Mouse (Mus musculus) heart, embryonic 11.5 days (tissue): ENCODE measurements around the gene Crip2. TPM values are rescaled to one million over a fixed set of nuclear protein-coding genes. Genes with fewer than 3 reads are reported as not detected.
A peak's percentile ranks its signal among the peaks of the same experiment; 100 is the strongest.

Source experiments
- ATAC-seq: fragments of 200-750 bp; cut with Nextera tagmentation; replicated peaks from 2 replicates; pipeline ENCODE4 v1.8.0; 2017; ENCODE audit warnings: moderate library complexity; ENCODE audit not compliant: insufficient number of reproducible peaks, low FRiP score, low TSS enrichment
- H3K27ac ChIP-seq: fragments of 300-500 bp; sonication (generic); 2 replicates; pipeline ENCODE4 v1.5.1; 2014; ENCODE audit warnings: mild to moderate bottlenecking, low read depth, low read length
- H3K27me3 ChIP-seq: fragments of 300-500 bp; sonication (generic); 2 replicates; pipeline ENCODE4 v1.6.1; 2014; ENCODE audit warnings: mild to moderate bottlenecking, low read length, mixed read lengths; ENCODE audit not compliant: control insufficient read depth, insufficient read depth
- H3K36me3 ChIP-seq: fragments of 300-500 bp; sonication (generic); 2 replicates; pipeline ENCODE4 v1.6.1; 2014; ENCODE audit warnings: mild to moderate bottlenecking, low read length, moderate library complexity, mixed read lengths; ENCODE audit not compliant: control insufficient read depth, insufficient read depth
- H3K4me1 ChIP-seq: fragments of 300-500 bp; sonication (generic); 2 replicates; pipeline ENCODE4 v1.6.1; 2014; ENCODE audit warnings: low read length; ENCODE audit not compliant: control insufficient read depth, insufficient read depth
- H3K4me2 ChIP-seq: fragments of 300-500 bp; sonication (generic); 2 replicates; pipeline ENCODE4 v1.6.1; 2014; ENCODE audit warnings: mild to moderate bottlenecking, moderate library complexity
- H3K4me3 ChIP-seq: fragments of 300-500 bp; sonication (generic); 2 replicates; pipeline ENCODE4 v1.5.1; 2014; ENCODE audit warnings: low read depth, low read length
- H3K9ac ChIP-seq: fragments of 300-500 bp; sonication (generic); 2 replicates; pipeline ENCODE4 v1.6.1; 2014; ENCODE audit warnings: mild to moderate bottlenecking, low read depth, low read length, moderate library complexity
- H3K9me3 ChIP-seq: fragments of 300-500 bp; sonication (generic); replicated peaks from 2 replicates; pipeline ENCODE4 v1.6.1; 2016; ENCODE audit warnings: low read length; ENCODE audit not compliant: control insufficient read depth
- WGBS: fragments of 180-500 bp; shearing (Covaris S2); extraction: QIAGEN DNeasy Blood & Tissue Kit; methylation state at CpG from one replicate; pipeline ENCODE4 v1.1.7; 2014; ENCODE audit not compliant: insufficient replicate concordance; 5-methylcytosine and 5-hydroxymethylcytosine counted together
- polyA plus RNA-seq: library from polyadenylated mRNA; unstranded; fragments of >200 nt; fragmentation: Nextera tagmentation; extraction: Ambion mirVana; gene quantifications from 2 replicates; pipeline ENCODE4 v1.2.1, GENCODE M21; 2014

Gene Crip2
- polyA plus RNA-seq, 1 experiment from 2014 or later = 1,118 TPM

DNA sequence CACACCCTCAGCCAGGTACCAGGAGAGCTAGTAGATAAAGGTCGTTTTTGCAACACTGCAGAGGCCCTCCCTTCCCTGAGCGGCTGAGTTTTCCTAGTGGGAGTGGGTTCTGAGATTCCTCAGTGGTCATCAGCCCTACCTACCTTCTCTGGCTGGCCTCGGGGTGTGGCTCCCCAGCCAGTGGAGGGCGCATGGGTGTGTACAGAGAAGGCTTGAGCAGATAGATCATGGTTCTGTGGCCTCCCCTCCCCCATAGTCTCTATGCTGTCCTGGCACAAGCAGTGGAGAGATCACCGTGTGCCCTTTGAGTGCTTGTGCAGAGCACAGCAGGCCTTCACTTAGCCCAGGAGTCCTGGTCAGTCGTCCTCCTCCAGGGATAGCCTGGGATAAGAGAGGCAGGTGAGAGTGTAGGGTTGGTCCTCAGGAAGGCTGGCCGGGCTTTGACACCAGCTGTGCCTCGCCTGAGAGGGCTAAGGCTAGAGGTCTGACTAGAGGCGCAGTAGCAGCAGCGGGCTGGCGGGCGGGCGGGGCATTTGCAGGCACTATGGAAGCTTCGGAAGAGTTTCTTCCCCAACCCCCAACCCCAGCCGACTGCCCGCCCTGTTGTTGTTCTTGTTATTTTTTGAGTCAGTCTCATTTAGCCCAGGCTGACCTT, 8.5 kb downstream of the Crip2 start:
- 30% methylated on average over 16 of the region's 16 CpGs for WGBS
- Histone ChIP-seq H3K36me3 (peaks cover 11% of the 10 kb centered on the region), H3K4me1 (peaks cover 56% of the 10 kb centered on the region), H3K9me3 (no peaks in the 10 kb centered on the region), H3K27me3 (no peaks in the 10 kb centered on the region), H3K4me2 (no peak overlapping the region), H3K27ac (no peak overlapping the region), H3K4me3 (no peak overlapping the region), H3K9ac (no peak overlapping the region)
- no peak for ATAC-seq

DNA sequence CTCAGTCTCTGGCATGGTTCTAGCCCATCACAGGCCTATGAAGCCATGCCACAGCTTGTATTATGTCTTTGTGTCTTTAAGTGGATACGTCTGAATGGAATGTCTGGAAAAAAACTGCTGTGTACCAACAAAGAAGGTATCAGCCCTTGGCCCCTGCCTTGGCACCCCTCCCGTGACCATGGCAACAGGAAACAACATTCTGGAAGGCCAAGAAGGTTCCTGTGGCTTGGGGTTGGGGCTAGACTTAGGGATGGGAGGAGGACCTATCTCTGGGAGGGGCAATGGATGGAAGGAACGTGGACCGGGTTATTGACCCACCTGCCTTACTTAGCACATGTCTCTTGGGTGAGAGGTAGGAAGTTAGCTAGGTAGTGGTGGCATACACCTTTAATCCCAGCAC, 9.3 kb downstream of the Crip2 start:
- Histone ChIP-seq H3K4me3 (no peak overlapping the region), H3K9ac (no peak overlapping the region), H3K27ac (no peak overlapping the region), H3K4me2 (no peak overlapping the region), H3K9me3 (no peaks in the 10 kb centered on the region), H3K4me1 (peaks cover 48% of the 10 kb centered on the region), H3K36me3 (peaks cover 9% of the 10 kb centered on the region), H3K27me3 (no peaks in the 10 kb centered on the region)
- WGBS = 66% methylated on average over 4 of the region's 4 CpGs
- no peak for ATAC-seq

DNA sequence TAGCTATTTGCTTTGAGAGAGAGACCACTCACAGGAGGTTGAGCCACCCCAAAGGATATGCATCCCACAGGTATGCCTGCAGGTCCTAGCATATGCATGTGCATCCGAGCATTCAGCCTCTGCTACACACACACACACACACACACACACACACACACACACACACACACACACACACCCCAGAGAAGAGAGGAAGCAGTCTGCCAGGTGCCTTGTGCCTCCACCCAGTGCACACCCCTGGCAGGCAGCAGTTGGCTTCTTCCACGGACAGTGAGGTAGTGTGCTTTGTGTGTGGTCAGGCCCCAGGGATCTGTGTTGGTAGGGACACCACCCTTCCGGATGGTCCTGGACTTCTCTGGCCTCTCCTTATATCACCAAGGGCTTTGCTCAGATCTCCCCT, 9.9 kb downstream of the Crip2 start:
- no peak overlapping the region for H3K27ac ChIP-seq
- H3K4me1 ChIP-seq = peaks cover 45% of the 10 kb centered on the region
- H3K9ac ChIP-seq = no peak overlapping the region
- WGBS = 73% methylated on average over 3 of the region's 3 CpGs
- H3K4me2 ChIP-seq = no peak overlapping the region
- no peaks in the 10 kb centered on the region for H3K27me3 ChIP-seq
- H3K4me3 ChIP-seq = no peak overlapping the region
- H3K9me3 ChIP-seq = no peaks in the 10 kb centered on the region
- ATAC-seq = no peak
- peaks cover 5% of the 10 kb centered on the region for H3K36me3 ChIP-seq

DNA sequence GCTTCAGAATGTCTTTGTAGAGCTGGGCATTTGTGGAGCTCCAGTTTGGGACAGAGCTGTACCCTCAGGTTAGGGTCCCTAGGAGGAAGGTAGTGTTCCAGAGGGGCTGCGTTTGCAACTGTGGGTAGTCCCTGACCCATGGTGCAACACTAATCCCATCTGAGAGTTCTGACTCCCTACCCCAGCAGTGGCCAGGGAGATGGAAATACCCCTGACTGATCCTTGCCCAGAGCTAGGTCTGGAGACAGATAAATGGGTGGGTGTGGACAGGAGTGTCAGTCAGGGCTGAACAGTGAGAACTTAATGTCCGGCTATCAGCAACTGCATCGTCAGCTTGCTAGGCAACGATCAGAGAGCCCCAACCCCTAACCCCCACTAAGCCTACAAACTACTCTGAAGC, 10.6 kb downstream of the Crip2 start:
- peaks cover 47% of the 10 kb centered on the region for H3K4me1 ChIP-seq
- WGBS = 61% methylated on average over 4 of the region's 4 CpGs
- H3K36me3 ChIP-seq = no peaks in the 10 kb centered on the region
- H3K9me3 ChIP-seq = no peaks in the 10 kb centered on the region
- H3K4me2 ChIP-seq = peak overlapping the region; percentile 83; the same call in 1 of the 2 replicates
- ATAC-seq = no peak
- H3K27me3 ChIP-seq = no peaks in the 10 kb centered on the region
- no peak overlapping the region for H3K27ac ChIP-seq
- H3K4me3 ChIP-seq = no peak overlapping the region
- no peak overlapping the region for H3K9ac ChIP-seq

DNA sequence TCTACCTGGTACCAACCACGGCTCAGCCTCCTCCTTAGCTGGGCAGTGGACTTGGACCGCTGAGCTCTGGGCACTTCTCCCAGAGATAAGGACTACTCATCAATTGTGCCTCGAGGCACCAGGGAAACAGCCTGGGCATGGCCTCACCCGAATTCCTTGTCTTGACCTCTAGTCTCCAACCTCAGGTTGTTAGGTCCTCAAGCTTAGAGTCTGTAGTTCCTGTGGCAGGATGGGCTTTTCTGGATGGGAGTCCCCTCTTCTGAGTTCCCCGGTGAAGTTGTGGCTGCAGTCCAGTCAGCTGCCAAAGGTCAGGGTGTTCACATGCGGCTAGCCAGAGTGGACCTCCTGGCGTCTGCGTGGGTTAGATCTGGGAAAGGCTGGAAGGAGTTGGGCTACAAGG, 11.0 kb downstream of the Crip2 start:
- no peak for ATAC-seq
- Histone ChIP-seq H3K36me3 (no peaks in the 10 kb centered on the region), H3K4me1 (peaks cover 44% of the 10 kb centered on the region), H3K9ac (no peak overlapping the region), H3K27me3 (no peaks in the 10 kb centered on the region), H3K4me3 (0 out of 2 replicates have a peak overlapping the region, but pooled peaks have one; percentile 59), H3K9me3 (no peaks in the 10 kb centered on the region), H3K27ac (no peak overlapping the region), H3K4me2 (peak overlapping the region; percentile 83)
- 57% methylated on average over 8 of the region's 8 CpGs for WGBS

DNA sequence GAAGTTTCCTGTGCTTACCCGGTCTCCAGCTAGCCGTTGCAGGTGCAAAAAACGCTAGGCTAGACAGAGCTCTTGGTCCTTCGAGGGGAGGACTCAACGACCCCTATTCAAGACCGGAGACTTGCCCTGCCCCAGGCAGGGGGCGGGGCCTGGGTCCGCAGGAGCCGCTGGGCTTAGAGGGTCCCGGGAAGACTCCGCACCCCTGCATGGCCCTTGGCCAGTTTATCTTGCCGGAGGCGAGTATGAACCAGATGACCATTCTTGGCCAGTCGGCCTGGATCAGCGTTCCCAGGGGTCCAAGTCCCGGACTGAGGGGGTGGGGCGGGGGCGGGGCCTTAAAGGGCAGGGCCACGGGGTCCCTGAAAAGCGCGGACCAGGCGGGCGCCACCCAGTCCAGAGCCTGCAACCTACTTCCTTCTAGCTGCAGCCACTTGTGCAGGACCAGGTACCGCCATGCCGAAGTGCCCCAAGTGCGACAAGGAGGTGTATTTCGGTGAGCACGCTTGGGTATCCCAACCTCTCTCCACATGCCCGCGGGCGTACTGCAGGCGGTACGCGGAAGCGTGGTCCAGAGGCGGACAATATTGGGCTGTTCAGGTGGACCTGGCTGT, 11.7 kb downstream of the Crip2 start:
- no peak overlapping the region for H3K27ac ChIP-seq
- H3K27me3 ChIP-seq = no peaks in the 10 kb centered on the region
- ATAC-seq = no peak
- H3K4me2 ChIP-seq = peak overlapping the region; percentile 83
- H3K4me3 ChIP-seq = peak overlapping the region; percentile 59
- under 1% methylated on average over 36 of the region's 36 CpGs for WGBS
- no peaks in the 10 kb centered on the region for H3K36me3 ChIP-seq
- peaks cover 39% of the 10 kb centered on the region for H3K4me1 ChIP-seq
- no peaks in the 10 kb centered on the region for H3K9me3 ChIP-seq
- H3K9ac ChIP-seq = peak overlapping the region; percentile 71

DNA sequence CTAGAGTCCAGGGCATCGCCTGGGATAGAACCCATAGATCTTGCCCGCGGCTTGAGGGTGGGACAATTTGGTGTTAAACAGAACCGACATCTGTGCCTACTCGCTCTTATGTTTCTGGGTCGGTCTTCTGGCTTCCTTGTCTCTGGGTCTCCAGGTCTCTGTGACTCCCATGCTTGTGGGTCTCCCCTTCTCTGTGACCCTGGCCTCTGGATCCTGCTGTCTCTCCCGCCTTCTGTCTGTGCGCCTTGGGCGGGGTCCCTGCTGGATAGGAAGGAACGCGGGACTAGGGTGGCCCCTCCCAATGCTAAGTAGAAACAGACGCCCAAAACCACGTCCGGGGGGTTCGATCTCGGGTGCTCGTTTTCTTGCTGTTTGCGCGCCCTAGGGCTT, 12.2 kb downstream of the Crip2 start:
- Histone ChIP-seq H3K9me3 (no peaks in the 10 kb centered on the region), H3K27me3 (no peaks in the 10 kb centered on the region), H3K9ac (peak overlapping the region; percentile 71), H3K4me3 (peak overlapping the region; percentile 59), H3K36me3 (no peaks in the 10 kb centered on the region), H3K4me2 (peak overlapping the region; percentile 83), H3K4me1 (peaks cover 39% of the 10 kb centered on the region), H3K27ac (no peak overlapping the region)
- ATAC-seq = no peak
- WGBS = 14% methylated on average over 19 of the region's 19 CpGs

DNA sequence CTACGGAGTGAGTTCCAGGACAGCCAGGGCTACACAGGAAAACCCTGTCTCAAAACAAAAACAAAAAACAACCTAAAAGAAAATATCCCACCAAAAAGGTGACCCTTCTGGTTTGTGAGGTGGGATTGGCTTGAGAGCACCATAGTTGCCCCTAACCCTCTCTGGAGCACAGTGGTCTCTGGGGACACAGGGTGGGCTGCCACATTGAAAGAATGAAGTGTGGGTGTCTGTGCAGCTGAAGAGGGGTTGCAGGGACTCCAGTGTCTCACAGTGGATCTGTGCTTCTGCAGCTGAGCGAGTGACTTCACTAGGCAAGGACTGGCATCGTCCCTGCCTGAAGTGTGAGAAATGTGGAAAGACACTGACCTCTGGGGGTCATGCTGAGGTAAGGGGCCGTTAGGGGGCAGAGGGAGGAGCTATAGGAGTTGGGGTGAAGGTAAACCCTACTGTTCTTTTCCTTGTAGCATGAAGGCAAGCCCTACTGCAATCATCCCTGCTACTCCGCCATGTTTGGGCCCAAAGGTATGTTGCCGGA, 13.0 kb downstream of the Crip2 start:
- H3K9ac ChIP-seq = peak overlapping the region; percentile 71; the same call in 1 of the 2 replicates

More for the DNA sequence above, 13.0 kb downstream of the Crip2 start:
- Histone ChIP-seq H3K4me1 (peaks cover 33% of the 10 kb centered on the region), H3K27me3 (no peaks in the 10 kb centered on the region), H3K4me2 (peak overlapping the region; percentile 83), H3K9me3 (no peaks in the 10 kb centered on the region), H3K27ac (no peak overlapping the region), H3K36me3 (no peaks in the 10 kb centered on the region), H3K4me3 (peak overlapping the region; percentile 59; the same call in 1 of the 2 replicates)
- 73% methylated on average over 6 of the region's 6 CpGs for WGBS
- no peak for ATAC-seq
